Mouse (Mus musculus): ENCODE results near the gene Sult6b1.

The Sult6b1 gene

GRCm38 (mm10) chr17:78883291-78883690 lies 23.5 kb downstream of the Sult6b1 start:
- no peak for DNase-seq

GRCm38 (mm10) chr17:78882401-78883112 lies 24.2 kb downstream of the Sult6b1 start, which contains the start of gene Eif2ak2:
Eif2ak2 (minus strand) TSS chr17:78882573.
- DNase-seq = peak; percentile 74

- peak; percentile 35 for DNase-seq
These were observed 24.9 kb downstream of the Sult6b1 start for GRCm38 (mm10) chr17:78881878-78882304.

- no peak for DNase-seq
These were observed 32.9 kb downstream of the Sult6b1 start for GRCm38 (mm10) chr17:78873886-78874285.

GRCm38 (mm10) chr17:78856243-78856642 lies 50.5 kb downstream of the Sult6b1 start:
- DNase-seq = no peak

- DNase-seq = no peak
These were observed 64.4 kb downstream of the Sult6b1 start for GRCm38 (mm10) chr17:78842271-78842928.

GRCm38 (mm10) chr17:78836056-78836455 lies 70.7 kb downstream of the Sult6b1 start:
- no peak for DNase-seq

GRCm38 (mm10) chr17:78834856-78835835 lies 71.6 kb downstream of the Sult6b1 start, which contains the start of the genes Heatr5b and Gpatch11:
Heatr5b (minus strand) TSS chr17:78835364.
Gpatch11 (plus strand) TSS chr17:78835567.
- DNase-seq = peak; percentile 97
